Mouse (Mus musculus) layer of hippocampus, postnatal 14 days (tissue): ENCODE data around the gene Ap5b1. TPM values are rescaled to one million over a fixed set of nuclear protein-coding genes. Genes with fewer than 3 reads are reported as not detected.

Source experiments
- DNase-seq, 2 experiments: peaks; one replicate each; pipeline ENCODE4 v3.0.0; 2021 to 2022; ENCODE audit warnings: low spot score in 2 of 2, mixed read lengths in 1 of 2
- long read RNA-seq, 2 experiments: library from polyadenylated mRNA; stranded (forward); transcript quantifications; one replicate each; pipeline ENCODE4 v2.0.0; 2021
- total RNA-seq, 2 experiments: library from RNA; stranded (reverse); gene quantifications; 2 replicates each; pipeline ENCODE4 v1.2.3; 2021

The Ap5b1 gene
- total RNA-seq, result 1 to 10 TPM; 7.1 to 8.8 TPM
- long read RNA-seq, experiment 1, partial matches to known transcripts, result 0 of 4 reads
- long read RNA-seq, experiment 1, other reads (novel, unspliced or antisense), result 1 of 4 reads
- long read RNA-seq, experiment 2, partial matches to known transcripts, result 0 of 3 reads
- long read RNA-seq, experiment 2, other reads (novel, unspliced or antisense), result 0 of 3 reads

- peak; percentile 87 to 93 for DNase-seq
Observed at GRCm38 (mm10) chr19:5567534-5568469, at the start of gene Ap5b1. TSS of gene Ap5b1 (plus strand) at chr19:5568025.

- DNase-seq, result no peak
Observed at GRCm38 (mm10) chr19:5518721-5519120, 49.1 kb upstream of the Ap5b1 start.

- no peak for DNase-seq
Observed at GRCm38 (mm10) chr19:5525204-5525603, 42.6 kb upstream of the Ap5b1 start.

GRCm38 (mm10) chr19:5529325-5530137 is 38.3 kb upstream of the Ap5b1 start:
- DNase-seq, result peak; percentile 89 to 92

GRCm38 (mm10) chr19:5530138-5530524 is 37.7 kb upstream of the Ap5b1 start:
- no peak for DNase-seq

GRCm38 (mm10) chr19:5532520-5532919 is 35.3 kb upstream of the Ap5b1 start:
- no peak for DNase-seq

GRCm38 (mm10) chr19:5538786-5539185 is 29.0 kb upstream of the Ap5b1 start:
- DNase-seq, result no peak

GRCm38 (mm10) chr19:5543362-5543761 is 24.5 kb upstream of the Ap5b1 start:
- no peak for DNase-seq

GRCm38 (mm10) chr19:5544031-5544430 is 23.8 kb upstream of the Ap5b1 start:
- no peak for DNase-seq

GRCm38 (mm10) chr19:5547471-5548056 is 20.3 kb upstream of the Ap5b1 start:
- no peak for DNase-seq

GRCm38 (mm10) chr19:5553802-5554201 is 14.0 kb upstream of the Ap5b1 start:
- DNase-seq, result no peak

- DNase-seq, result no peak
Observed at GRCm38 (mm10) chr19:5554212-5554611, 13.6 kb upstream of the Ap5b1 start.

- no peak for DNase-seq
Observed at GRCm38 (mm10) chr19:5558169-5558568, 9.7 kb upstream of the Ap5b1 start.

- no peak for DNase-seq
Observed at GRCm38 (mm10) chr19:5558770-5559169, 9.1 kb upstream of the Ap5b1 start.

GRCm38 (mm10) chr19:5559229-5559628 is 8.6 kb upstream of the Ap5b1 start:
- DNase-seq, result no peak

- no peak for DNase-seq
Observed at GRCm38 (mm10) chr19:5559631-5560456, 8.0 kb upstream of the Ap5b1 start.

- no peak for DNase-seq
Observed at GRCm38 (mm10) chr19:5560457-5561041, 7.3 kb upstream of the Ap5b1 start, which contains the start of gene Ovol1. TSS of gene Ovol1 (minus strand) at chr19:5560646.

- DNase-seq, result no peak
Observed at GRCm38 (mm10) chr19:5561252-5561790, 6.5 kb upstream of the Ap5b1 start.

GRCm38 (mm10) chr19:5561886-5562285 is 5.9 kb upstream of the Ap5b1 start:
- no peak for DNase-seq

- DNase-seq, result no peak
Observed at GRCm38 (mm10) chr19:5562776-5563175, 5.0 kb upstream of the Ap5b1 start.
